Mouse (Mus musculus) cerebellum, adult 2 months (tissue): ENCODE results near the gene Tbc1d10b.

Source experiments
- CTCF ChIP-seq: fragments of 200-500 bp; IDR thresholded peaks from 2 replicates; pipeline ENCODE4 v1.5.1; 2011; ENCODE audit warnings: low read depth, mild to moderate bottlenecking, control low read depth, low read length, moderate library complexity, borderline replicate concordance; ENCODE audit not compliant: insufficient read depth
- POLR2A ChIP-seq: fragments of 200-500 bp; IDR thresholded peaks from 2 replicates; pipeline ENCODE4 v1.6.1; 2011; ENCODE audit warnings: low read length, control low read depth, borderline replicate concordance; ENCODE audit not compliant: insufficient read depth

DNA sequence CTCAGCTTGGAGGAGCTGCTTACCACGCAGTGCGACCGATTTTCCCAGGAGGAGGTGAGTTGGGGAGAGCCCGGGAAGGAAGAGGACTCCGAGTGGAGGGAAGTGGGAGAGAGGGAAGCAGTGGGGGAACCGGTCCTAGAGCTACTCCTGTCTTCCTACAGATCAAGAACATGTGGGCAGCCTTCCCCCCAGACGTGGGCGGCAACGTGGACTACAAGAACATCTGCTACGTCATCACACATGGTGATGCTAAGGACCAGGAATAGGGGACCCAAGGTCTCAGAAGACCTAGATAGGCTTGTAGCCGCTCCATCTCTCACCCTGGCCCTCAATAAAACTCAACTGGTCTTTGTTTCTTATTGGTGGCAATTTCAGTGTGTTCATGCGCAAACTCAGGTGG lies 5.7 kb upstream of the Tbc1d10b start:
- TF ChIP-seq POLR2A (no peak), CTCF (no peak)
